Mouse (Mus musculus) heart, embryonic 14.5 days (tissue): ENCODE results near the gene Mcoln1. TPM values are rescaled to one million over a fixed set of nuclear protein-coding genes. Genes with fewer than 3 reads are reported as not detected.

ENCODE experiments used
- ATAC-seq: fragments of 200-750 bp; cut with Nextera tagmentation; 2 replicates; pipeline ENCODE4 v1.8.0; 2017; ENCODE audit warnings: low read depth, moderate TSS enrichment; ENCODE audit not compliant: insufficient number of reproducible peaks, insufficient read depth, low FRiP score
- H3K27ac ChIP-seq, 2 experiments: fragments of 200-500 bp in 1 of 2; fragments of 300-500 bp in 1 of 2; sonication (generic) in 1 of 2; replicated peaks in 1 of 2; 2 replicates each; pipeline ENCODE4 v1.5.1; 2012 to 2014; ENCODE audit warnings: low read depth in 2 of 2, low read length in 2 of 2, control low read depth in 1 of 2, mild to moderate bottlenecking in 1 of 2, mixed read lengths in 1 of 2; ENCODE audit not compliant: control insufficient read depth in 1 of 2, insufficient read depth in 1 of 2
- H3K27me3 ChIP-seq: fragments of 300-500 bp; sonication (generic); 2 replicates; pipeline ENCODE4 v1.6.1; 2014; ENCODE audit warnings: mild to moderate bottlenecking, low read length, control low read depth; ENCODE audit not compliant: control insufficient read depth, insufficient read depth
- H3K36me3 ChIP-seq: fragments of 300-500 bp; sonication (generic); 2 replicates; pipeline ENCODE4 v1.6.1; 2014; ENCODE audit warnings: mild to moderate bottlenecking, control low read depth, low read length, mixed read lengths; ENCODE audit not compliant: control insufficient read depth, insufficient read depth
- H3K4me1 ChIP-seq, 2 experiments: fragments of 200-500 bp in 1 of 2; fragments of 300-500 bp in 1 of 2; sonication (generic) in 1 of 2; 2 replicates each; pipeline ENCODE4 v1.6.1; 2012 to 2014; ENCODE audit warnings: low read length in 2 of 2, control low read depth in 1 of 2, mixed read lengths in 1 of 2; ENCODE audit not compliant: control insufficient read depth in 2 of 2, insufficient read depth in 2 of 2
- H3K4me2 ChIP-seq: fragments of 300-500 bp; sonication (generic); 2 replicates; pipeline ENCODE4 v1.6.1; 2014; ENCODE audit warnings: mild to moderate bottlenecking, low read length
- H3K4me3 ChIP-seq, 2 experiments: fragments of 200-500 bp in 1 of 2; fragments of 300-500 bp in 1 of 2; sonication (generic) in 1 of 2; 2 replicates each; pipeline ENCODE4 v1.5.1; 2012 to 2014; ENCODE audit warnings: low read length in 2 of 2, mild to moderate bottlenecking in 2 of 2, control low read depth in 1 of 2, low read depth in 1 of 2, moderate library complexity in 1 of 2; ENCODE audit not compliant: control insufficient read depth in 1 of 2, insufficient read depth in 1 of 2
- H3K9ac ChIP-seq: fragments of 300-500 bp; sonication (generic); 2 replicates; pipeline ENCODE4 v1.6.1; 2014; ENCODE audit warnings: mild to moderate bottlenecking, low read length
- H3K9me3 ChIP-seq: fragments of 300-500 bp; sonication (generic); 2 replicates; pipeline ENCODE4 v1.6.1; 2016; ENCODE audit warnings: low read length, control low read depth; ENCODE audit not compliant: control insufficient read depth
- WGBS: fragments of 180-500 bp; shearing (Covaris S2); extraction: QIAGEN DNeasy Blood & Tissue Kit; methylation state at CpG from one replicate; pipeline ENCODE4 v1.1.7; 2014; 5-methylcytosine and 5-hydroxymethylcytosine counted together
- polyA plus RNA-seq: library from polyadenylated mRNA; unstranded; fragments of >200 nt; fragmentation: Nextera tagmentation; extraction: Ambion mirVana; gene quantifications from 2 replicates; pipeline ENCODE4 v1.2.1, GENCODE M21; 2014

Gene Mcoln1
- polyA plus RNA-seq, 1 experiment from 2014 or later, result 38.0 TPM

DNA sequence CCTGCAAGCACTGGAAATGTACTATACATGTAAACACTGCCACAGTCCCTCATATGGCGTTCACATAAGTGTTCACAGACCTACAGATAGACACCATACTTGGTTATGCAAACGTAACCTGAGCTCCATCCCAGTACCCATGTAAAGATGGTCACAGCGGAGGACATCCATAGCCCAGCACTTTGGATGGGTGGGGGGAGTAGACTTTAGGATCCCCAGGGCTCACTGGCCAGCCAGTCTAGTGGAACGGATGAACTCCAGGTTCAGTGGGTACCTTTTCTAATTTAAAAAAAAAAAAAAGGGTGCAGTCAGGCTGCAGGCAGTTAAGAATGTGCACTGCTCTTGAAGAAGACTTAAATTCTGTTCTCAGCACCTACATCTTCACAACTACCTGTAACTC is 39.8 kb downstream of the Mcoln1 start:
- Histone ChIP-seq H3K4me3 (no peak overlapping the region), H3K9ac (no peak overlapping the region), H3K27me3 (no peaks in the 10 kb centered on the region), H3K9me3 (no peaks in the 10 kb centered on the region), H3K27ac (no peak overlapping the region), H3K36me3 (peaks cover 93% of the 10 kb centered on the region), H3K4me1 (no peaks in the 10 kb centered on the region), H3K4me2 (no peak overlapping the region)
- no peak for ATAC-seq
- WGBS, result 90% methylated on average over 4 of the region's 4 CpGs

DNA sequence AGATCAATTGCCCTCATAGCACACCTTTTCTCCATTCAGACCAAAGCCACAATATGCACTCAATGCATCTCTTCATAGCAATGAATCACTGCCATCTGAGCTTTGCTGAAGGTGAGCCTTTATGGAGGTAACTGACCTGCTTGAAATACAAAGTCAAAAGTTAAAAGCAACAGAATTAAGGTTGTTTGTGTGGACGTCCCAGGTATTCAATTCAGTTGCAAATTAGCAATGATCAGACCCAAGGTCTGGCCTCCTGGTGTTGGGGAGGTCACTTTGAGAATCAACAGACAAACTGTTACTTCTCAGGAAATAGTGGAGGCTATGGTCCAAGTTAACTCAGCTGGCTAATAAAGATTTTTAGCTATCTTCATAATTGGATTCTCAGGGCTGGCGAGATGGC is 46.3 kb downstream of the Mcoln1 start:
- Histone ChIP-seq H3K4me3 (no peak overlapping the region), H3K4me2 (no peak overlapping the region), H3K4me1 (no peaks in the 10 kb centered on the region), H3K9ac (no peak overlapping the region), H3K9me3 (no peaks in the 10 kb centered on the region), H3K27me3 (no peaks in the 10 kb centered on the region), H3K27ac (no peak overlapping the region), H3K36me3 (peaks cover 35% of the 10 kb centered on the region)
- ATAC-seq, result no peak
- WGBS, result 84% methylated on average over 2 of the region's 2 CpGs

DNA sequence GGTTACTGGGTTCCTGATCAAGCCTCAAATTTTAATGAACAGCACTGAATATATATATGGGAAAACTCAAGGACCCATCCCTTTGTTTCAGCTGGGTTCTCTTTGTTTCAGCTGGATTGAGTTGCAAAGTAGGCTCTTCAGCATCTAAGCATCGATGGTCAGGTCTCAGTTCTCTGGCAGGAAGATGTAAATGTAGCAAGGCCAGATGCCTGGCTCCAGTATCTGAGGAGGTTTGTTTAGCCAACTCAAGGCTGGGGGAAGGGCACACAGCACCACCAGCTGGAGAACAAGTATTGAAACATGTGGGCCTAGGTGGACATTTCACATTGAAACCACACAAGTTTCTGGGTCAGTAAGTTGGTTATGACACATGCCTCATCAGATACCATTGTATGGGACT is 52.0 kb downstream of the Mcoln1 start:
- 85% methylated on average over 1 of the region's 1 CpGs for WGBS
- Histone ChIP-seq H3K27ac (no peak overlapping the region), H3K9me3 (no peaks in the 10 kb centered on the region), H3K4me3 (no peak overlapping the region), H3K36me3 (no peaks in the 10 kb centered on the region), H3K9ac (no peak overlapping the region), H3K4me1 (no peaks in the 10 kb centered on the region), H3K27me3 (no peaks in the 10 kb centered on the region), H3K4me2 (no peak overlapping the region)
- no peak for ATAC-seq

DNA sequence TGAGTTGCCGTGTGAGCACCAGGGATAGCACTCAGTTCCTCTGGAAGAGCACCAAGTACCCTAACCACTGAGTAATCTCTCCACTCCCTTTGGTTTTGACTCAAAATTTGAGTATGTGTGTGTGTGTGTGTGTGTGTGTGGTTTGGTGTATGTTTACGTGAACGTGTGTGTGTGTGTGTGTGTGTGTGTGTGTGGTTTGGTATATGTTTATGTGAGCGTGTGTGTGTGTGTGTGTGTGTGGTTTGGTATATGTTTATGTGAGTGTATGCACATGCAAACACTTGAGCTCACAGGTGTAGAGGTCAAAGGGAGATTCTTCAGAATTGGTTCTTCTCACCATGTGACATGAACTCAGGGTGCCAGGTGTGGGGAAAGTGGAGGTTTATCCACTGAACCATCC is 55.9 kb downstream of the Mcoln1 start:
- Histone ChIP-seq H3K4me3 (no peak overlapping the region), H3K36me3 (no peaks in the 10 kb centered on the region), H3K4me2 (no peak overlapping the region), H3K27me3 (no peaks in the 10 kb centered on the region), H3K9ac (no peak overlapping the region), H3K27ac (no peak overlapping the region), H3K4me1 (no peaks in the 10 kb centered on the region), H3K9me3 (no peaks in the 10 kb centered on the region)
- peak; percentile 79; the same call in 1 of the 2 replicates for ATAC-seq
- 62% methylated on average over 4 of the region's 4 CpGs for WGBS

Other genes starting within 250 kb of the Mcoln1 start
- gene Insr, start 220.8 kb upstream of the Mcoln1 start, polyA plus RNA-seq, result 56.9 and 59.0 TPM in 2 replicates
- gene A430078G23Rik, start 147.0 kb upstream of the Mcoln1 start, polyA plus RNA-seq, result not detected in 2 replicates
- gene Arhgef18, start 107.5 kb upstream of the Mcoln1 start, polyA plus RNA-seq, result 4.6 and 6.0 TPM in 2 replicates
- gene Pex11g, start 32.8 kb upstream of the Mcoln1 start, polyA plus RNA-seq, result 5.0 and 5.4 TPM in 2 replicates
- not detected in 2 replicates for gene Tex45, start 29.6 kb upstream of the Mcoln1 start, polyA plus RNA-seq
- gene Zfp358, start 7.3 kb upstream of the Mcoln1 start, polyA plus RNA-seq, result 11.5 and 17.4 TPM in 2 replicates
- gene Pnpla6, start 14.9 kb downstream of the Mcoln1 start, polyA plus RNA-seq, result 11.1 and 15.8 TPM in 2 replicates
- 5.1 and 8.5 TPM in 2 replicates for gene C330021F23Rik, start 67.5 kb downstream of the Mcoln1 start, polyA plus RNA-seq
- gene Camsap3, start 86.8 kb downstream of the Mcoln1 start, polyA plus RNA-seq, result 1.6 and 2.9 TPM in 2 replicates
- gene Xab2, start 120.9 kb downstream of the Mcoln1 start, polyA plus RNA-seq, result 29.0 and 30.9 TPM in 2 replicates
- 113 and 114 TPM in 2 replicates for gene Pet100, start 121.1 kb downstream of the Mcoln1 start, polyA plus RNA-seq
- gene Pcp2, start 125.1 kb downstream of the Mcoln1 start, polyA plus RNA-seq, result not detected in 2 replicates
- 39.0 and 40.2 TPM in 2 replicates for gene Stxbp2, start 130.5 kb downstream of the Mcoln1 start, polyA plus RNA-seq
- gene Retn, start 155.3 kb downstream of the Mcoln1 start, polyA plus RNA-seq, result not detected in 2 replicates
- 0.18 and 0.22 TPM in 2 replicates for gene Mcemp1, start 165.3 kb downstream of the Mcoln1 start, polyA plus RNA-seq
- gene Fcor, start 171.9 kb downstream of the Mcoln1 start, polyA plus RNA-seq, result 8.1 and 10.0 TPM in 2 replicates
- 27.6 and 28.4 TPM in 2 replicates for gene Trappc5, start 175.8 kb downstream of the Mcoln1 start, polyA plus RNA-seq
- gene Fcer2a, start 193.7 kb downstream of the Mcoln1 start, polyA plus RNA-seq, result not detected in 2 replicates
- gene Clec4g, start 220.2 kb downstream of the Mcoln1 start, polyA plus RNA-seq, result 4.3 and 6.0 TPM in 2 replicates
- gene Cd209a, start 248.5 kb downstream of the Mcoln1 start, polyA plus RNA-seq, result not detected in 2 replicates